In genomic region chr15:80076338-80077136, GRCm38 (mm10) we compare ENCODE assay signal across 7 mouse cellular contexts. TPM values are rescaled to one million over a fixed set of nuclear protein-coding genes. Genes with fewer than 3 reads are reported as not detected.
A peak's percentile ranks its signal among the peaks of the same experiment; 100 is the strongest.
DNase-seq lines count a peak whose midpoint lies in the region; ATAC-seq lines count a peak whose summit lies in the region.

No protein-coding gene starts in this region.

- peak; percentile 85 for DNase-seq in Muller cell, postnatal 12 days (ENCODE audit: inconsistent ontology term)
- DNase-seq in c-Kit-positive CD71-positive TER-119-negative erythroid progenitor cells, embryonic 14.5 days (ENCODE audit: low read depth): peak; percentile 83
- DNase-seq in forebrain, embryonic 14.5 days (ENCODE audit: low spot score): peak; percentile 81
- DNase-seq in heart, postnatal 4 days: peak; percentile 87
- DNase-seq in layer of hippocampus, postnatal 10 days (ENCODE audit: low spot score in 2 of 2): peak; percentile 84
- peak; percentile 84 for DNase-seq in right cerebral cortex, postnatal 4 days

- H3K4me3 ChIP-seq in forebrain, embryonic 14.5 days (ENCODE audit: low read depth, low read length): no peak overlapping the region
- H3K4me3 ChIP-seq in macrophage (ENCODE audit: inconsistent target): no peak overlapping the region

- peaks cover 4% of the 10 kb centered on the region for H3K4me1 ChIP-seq in forebrain, embryonic 14.5 days (ENCODE audit: control insufficient read depth, insufficient read depth, low read length)

- no peak overlapping the region for H3K27ac ChIP-seq in forebrain, embryonic 14.5 days (ENCODE audit: low read depth, low read length)
- peak overlapping the region; percentile 98 for H3K27ac ChIP-seq in macrophage

- no peaks in the 10 kb centered on the region for H3K27me3 ChIP-seq in forebrain, embryonic 14.5 days (replicated peaks; ENCODE audit: control insufficient read depth, insufficient read depth, low read length)

- H3K9me3 ChIP-seq in forebrain, embryonic 14.5 days (replicated peaks; ENCODE audit: control insufficient read depth, low read length): no peaks in the 10 kb centered on the region

- ATAC-seq in forebrain, embryonic 14.5 days: peak; percentile 62

- H3K9ac ChIP-seq in forebrain, embryonic 14.5 days (ENCODE audit: low read length): no peak overlapping the region

- H3K79me2 ChIP-seq in macrophage (ENCODE audit: inconsistent target): peaks cover 26% of the 10 kb centered on the region

- 2% methylated on average over 2 of the region's 2 CpGs for WGBS in forebrain, embryonic 14.5 days
- 29% methylated on average over 2 of the region's 2 CpGs for WGBS in macrophage (ENCODE audit: missing documents)

- H3K36me3 ChIP-seq in forebrain, embryonic 14.5 days (ENCODE audit: control insufficient read depth, insufficient read depth, low read length): peaks cover 55% of the 10 kb centered on the region
- peaks cover 43% of the 10 kb centered on the region for H3K36me3 ChIP-seq in macrophage (ENCODE audit: inconsistent target)

- no peak overlapping the region for H3K4me2 ChIP-seq in forebrain, embryonic 14.5 days (ENCODE audit: low read length)

RNA-seq across cellular contexts. Expression of gene Syngr1, which starts 14.6 kb away (rescaled TPM):
- 28.8 and 30.1 TPM in 2 replicates for polyA plus RNA-seq in forebrain, embryonic 14.5 days (2014; fragmentation: Nextera tagmentation; extraction: Ambion mirVana)
- total RNA-seq in heart, postnatal 4 days (2021): 10 to 100 TPM; 73.4 to 86.0 TPM
- 100 to 1,000 TPM; 362 to 374 TPM for total RNA-seq in layer of hippocampus, postnatal 10 days (2021)
- total RNA-seq in macrophage (2018; cell fraction: chromatin; rRNA removed): 100 to 1,000 TPM in 11 of 26 experiments, 10 to 100 TPM in 14, 1 to 10 TPM in 1; 8.5 to 192 (median 76.8) TPM
- total RNA-seq in macrophage (2018; cell fraction: cytosol; rRNA removed): 100 to 1,000 TPM; 185 to 377 (median 258) TPM
- total RNA-seq in macrophage (2018; cell fraction: nucleus; rRNA removed): 100 to 1,000 TPM in 19 of 26 experiments, 10 to 100 TPM in 7; 29.5 to 228 (median 114) TPM
- 139 to 428 TPM (median 314 TPM) in 3 replicates for polyA plus RNA-seq in macrophage (2018)

RNA-seq across cellular contexts. Expression of gene Rpl3, which starts 15.1 kb away (rescaled TPM):
- polyA plus RNA-seq in forebrain, embryonic 14.5 days (2014; fragmentation: Nextera tagmentation; extraction: Ambion mirVana): 768 and 902 TPM in 2 replicates
- total RNA-seq in heart, postnatal 4 days (2021): 100 to 1,000 TPM; 591 to 607 TPM
- 100 to 1,000 TPM; 535 to 605 TPM for total RNA-seq in layer of hippocampus, postnatal 10 days (2021)
- total RNA-seq in macrophage (2018; cell fraction: chromatin; rRNA removed): 100 to 1,000 TPM in 24 of 26 experiments, 10 to 100 TPM in 2; 70.8 to 495 (median 240) TPM
- total RNA-seq in macrophage (2018; cell fraction: cytosol; rRNA removed): 100 to 1,000 TPM; 413 to 862 (median 571) TPM
- total RNA-seq in macrophage (2018; cell fraction: nucleus; rRNA removed): 100 to 1,000 TPM; 139 to 883 (median 221) TPM
- polyA plus RNA-seq in macrophage (2018): 633 to 940 TPM (median 770 TPM) in 3 replicates

RNA-seq across cellular contexts. Expression of gene Tab1, which starts 56.4 kb away (rescaled TPM):
- polyA plus RNA-seq in forebrain, embryonic 14.5 days (2014; fragmentation: Nextera tagmentation; extraction: Ambion mirVana): 33.1 and 36.6 TPM in 2 replicates
- 10 to 100 TPM; 36.5 to 37.0 TPM for total RNA-seq in heart, postnatal 4 days (2021)
- 10 to 100 TPM; 28.2 to 35.0 TPM for total RNA-seq in layer of hippocampus, postnatal 10 days (2021)
- 10 to 100 TPM in 21 of 26 experiments, 1 to 10 TPM in 5; 4.6 to 61.0 (median 34.9) TPM for total RNA-seq in macrophage (2018; cell fraction: chromatin; rRNA removed)
- total RNA-seq in macrophage (2018; cell fraction: cytosol; rRNA removed): 10 to 100 TPM in 12 of 26 experiments, 1 to 10 TPM in 14; 1.2 to 15.4 (median 9.5) TPM
- total RNA-seq in macrophage (2018; cell fraction: nucleus; rRNA removed): 10 to 100 TPM in 18 of 26 experiments, 1 to 10 TPM in 8; 4.1 to 64.7 (median 23.5) TPM
- 10.5 to 14.4 TPM (median 12.8 TPM) in 3 replicates for polyA plus RNA-seq in macrophage (2018)

Comparison
In these comparisons a context has a peak if more than half of its experiments do, and no peak if none do; other contexts are left out.
1. RNA of gene Syngr1, which starts 14.6 kb away (total RNA-seq): 362 to 374 TPM in layer of hippocampus, postnatal 10 days; 73.4 to 86.0 TPM in heart, postnatal 4 days; every median in the first group is over 4 times any median in the second.
2. Peak in every context shown above with its lines, with median percentiles within 50 percentile points of each other: DNase-seq.